Comparison of ENCODE assay signal across 9 mouse cellular contexts in genomic region chr1:80213146-80213545, GRCm38 (mm10). TPM values are rescaled to one million over a fixed set of nuclear protein-coding genes. Genes with fewer than 3 reads are reported as not detected.
DNase-seq lines count a peak whose midpoint lies in the region; ATAC-seq lines count a peak whose summit lies in the region.
"Had no signal": no experiment of that assay in that cellular context is flagged by ENCODE, and none has a peak within 500 bp of the region (broad histone marks: within the 10 kb centered on the region; RNA-seq: fewer than 3 reads in every experiment).

No protein-coding gene starts in this region.

- H3K27me3 ChIP-seq in hindbrain, embryonic 13.5 days: no peaks in the 10 kb centered on the region
- H3K27me3 ChIP-seq in hindbrain, embryonic 11.5 days (ENCODE audit: control insufficient read depth, insufficient read depth, low read length): no peaks in the 10 kb centered on the region
- H3K27me3 ChIP-seq in embryonic facial prominence, embryonic 13.5 days: no peaks in the 10 kb centered on the region
- H3K27me3 ChIP-seq in lung, embryonic 16.5 days (ENCODE audit: control insufficient read depth, insufficient read depth, low read depth, low read length): no peaks in the 10 kb centered on the region
- no peaks in the 10 kb centered on the region for H3K27me3 ChIP-seq in forebrain, embryonic 13.5 days
- H3K27me3 ChIP-seq: midbrain, embryonic 13.5 days had no signal

- H3K36me3 ChIP-seq in hindbrain, embryonic 13.5 days: no peaks in the 10 kb centered on the region
- no peaks in the 10 kb centered on the region for H3K36me3 ChIP-seq in hindbrain, embryonic 11.5 days (ENCODE audit: control insufficient read depth, insufficient read depth, low read length)
- H3K36me3 ChIP-seq in embryonic facial prominence, embryonic 13.5 days: no peaks in the 10 kb centered on the region
- no peaks in the 10 kb centered on the region for H3K36me3 ChIP-seq in lung, embryonic 16.5 days (ENCODE audit: control insufficient read depth, insufficient read depth, low read length)
- no peaks in the 10 kb centered on the region for H3K36me3 ChIP-seq in forebrain, embryonic 13.5 days (ENCODE audit: poor library complexity, severe bottlenecking)
- H3K36me3 ChIP-seq: midbrain, embryonic 13.5 days had no signal

- no peak overlapping the region for H3K4me3 ChIP-seq in hindbrain, embryonic 13.5 days
- H3K4me3 ChIP-seq in hindbrain, embryonic 11.5 days (ENCODE audit: low read depth, low read length): no peak overlapping the region
- H3K4me3 ChIP-seq in embryonic facial prominence, embryonic 13.5 days: peak overlapping the region; percentile 1; the same call in 1 of the 2 replicates
- peak overlapping the region; percentile 42 for H3K4me3 ChIP-seq in lung, embryonic 16.5 days (ENCODE audit: low read length)
- no peak overlapping the region for H3K4me3 ChIP-seq in forebrain, embryonic 13.5 days
- H3K4me3 ChIP-seq: midbrain, embryonic 13.5 days had no signal

- H3K27ac ChIP-seq in hindbrain, embryonic 13.5 days: no peak overlapping the region
- H3K27ac ChIP-seq in hindbrain, embryonic 11.5 days (ENCODE audit: low read depth, low read length): no peak overlapping the region
- peak overlapping the region; percentile 48; the same call in 1 of the 2 replicates for H3K27ac ChIP-seq in embryonic facial prominence, embryonic 13.5 days
- H3K27ac ChIP-seq in lung, embryonic 16.5 days (ENCODE audit: low read length): peak overlapping the region; percentile 84
- no peak overlapping the region for H3K27ac ChIP-seq in forebrain, embryonic 13.5 days
- H3K27ac ChIP-seq: midbrain, embryonic 13.5 days had no signal

- 0 out of 2 replicates have a peak overlapping the region, but pooled peaks have one; percentile 10 for H3K4me2 ChIP-seq in hindbrain, embryonic 13.5 days
- H3K4me2 ChIP-seq in hindbrain, embryonic 11.5 days (replicated peaks; ENCODE audit: low read depth, low read length): no peak overlapping the region
- no peak overlapping the region for H3K4me2 ChIP-seq in embryonic facial prominence, embryonic 13.5 days
- H3K4me2 ChIP-seq in lung, embryonic 16.5 days (ENCODE audit: low read depth, low read length): peak overlapping the region; percentile 35
- no peak overlapping the region for H3K4me2 ChIP-seq in forebrain, embryonic 13.5 days
- H3K4me2 ChIP-seq: midbrain, embryonic 13.5 days had no signal

- H3K9me3 ChIP-seq in hindbrain, embryonic 13.5 days: no peaks in the 10 kb centered on the region
- no peaks in the 10 kb centered on the region for H3K9me3 ChIP-seq in hindbrain, embryonic 11.5 days (ENCODE audit: control insufficient read depth, low read length)
- no peaks in the 10 kb centered on the region for H3K9me3 ChIP-seq in embryonic facial prominence, embryonic 13.5 days
- H3K9me3 ChIP-seq in lung, embryonic 16.5 days (ENCODE audit: control insufficient read depth, low read length): no peaks in the 10 kb centered on the region
- H3K9me3 ChIP-seq in forebrain, embryonic 13.5 days (replicated peaks): no peaks in the 10 kb centered on the region
- H3K9me3 ChIP-seq: midbrain, embryonic 13.5 days had no signal

- ATAC-seq in hindbrain, embryonic 13.5 days (ENCODE audit: low FRiP score): no peak
- no peak for ATAC-seq in hindbrain, embryonic 11.5 days (ENCODE audit: low FRiP score)
- no peak for ATAC-seq in embryonic facial prominence, embryonic 13.5 days (ENCODE audit: insufficient number of reproducible peaks, insufficient read depth, low FRiP score, low TSS enrichment, low read depth)
- peak; percentile 37; the same call in 1 of the 2 replicates for ATAC-seq in lung, embryonic 16.5 days (ENCODE audit: low read depth)
- no peak for ATAC-seq in forebrain, embryonic 13.5 days
- ATAC-seq: midbrain, embryonic 13.5 days had no signal

- 0 out of 2 replicates have a peak, but pooled peaks cover 2% of the 10 kb centered on the region for H3K4me1 ChIP-seq in hindbrain, embryonic 13.5 days (replicated peaks)
- no peaks in the 10 kb centered on the region for H3K4me1 ChIP-seq in hindbrain, embryonic 11.5 days (replicated peaks; ENCODE audit: control insufficient read depth, insufficient read depth, low read length)
- peaks cover 3% of the 10 kb centered on the region; the same call in 1 of the 2 replicates for H3K4me1 ChIP-seq in embryonic facial prominence, embryonic 13.5 days
- peaks cover 10% of the 10 kb centered on the region for H3K4me1 ChIP-seq in lung, embryonic 16.5 days (replicated peaks; ENCODE audit: control insufficient read depth, insufficient read depth, low read length)
- H3K4me1 ChIP-seq in forebrain, embryonic 13.5 days: no peaks in the 10 kb centered on the region
- H3K4me1 ChIP-seq: midbrain, embryonic 13.5 days had no signal

- WGBS in hindbrain, embryonic 13.5 days: 90% methylated on average over 10 of the region's 10 CpGs
- WGBS in hindbrain, embryonic 11.5 days: 88% methylated on average over 10 of the region's 10 CpGs
- 91% methylated on average over 10 of the region's 10 CpGs for WGBS in embryonic facial prominence, embryonic 13.5 days
- 80% methylated on average over 10 of the region's 10 CpGs for WGBS in lung, embryonic 16.5 days
- 93% methylated on average over 10 of the region's 10 CpGs for WGBS in forebrain, embryonic 13.5 days

- H3K9ac ChIP-seq in hindbrain, embryonic 13.5 days: no peak overlapping the region
- H3K9ac ChIP-seq in hindbrain, embryonic 11.5 days (ENCODE audit: low read depth, low read length): no peak overlapping the region
- no peak overlapping the region for H3K9ac ChIP-seq in embryonic facial prominence, embryonic 13.5 days
- peak overlapping the region; percentile 33 for H3K9ac ChIP-seq in lung, embryonic 16.5 days (ENCODE audit: low read length)
- H3K9ac ChIP-seq in forebrain, embryonic 13.5 days: no peak overlapping the region
- H3K9ac ChIP-seq: midbrain, embryonic 13.5 days had no signal

- no peak for DNase-seq in hindbrain, embryonic 11.5 days (ENCODE audit: low spot score)
- DNase-seq in R1 (ENCODE audit: low read depth, low spot score): peak; percentile 13
- DNase-seq in right cerebral cortex, postnatal 36 days (ENCODE audit: low spot score in 2 of 2): no peak

RNA-seq across cellular contexts. Expression of gene Fam124b, which starts 5.1 kb away (rescaled TPM):
- 0.54 and 0.64 TPM in 2 replicates for polyA plus RNA-seq in hindbrain, embryonic 13.5 days (2015; fragmentation: Nextera tagmentation; extraction: Ambion mirVana)
- polyA plus RNA-seq in hindbrain, embryonic 11.5 days (2014; fragmentation: Nextera tagmentation; extraction: Ambion mirVana): 0.40 and 0.46 TPM in 2 replicates
- 0.98 and 1.2 TPM in 2 replicates for polyA plus RNA-seq in embryonic facial prominence, embryonic 13.5 days (2015; fragmentation: Nextera tagmentation; extraction: Ambion mirVana)
- polyA plus RNA-seq in lung, embryonic 16.5 days (2015; fragmentation: Nextera tagmentation; extraction: Ambion mirVana): 4.7 and 4.8 TPM in 2 replicates
- polyA plus RNA-seq in forebrain, embryonic 13.5 days (2015; fragmentation: Nextera tagmentation; extraction: Ambion mirVana): 0.08 and 0.39 TPM in 2 replicates
- polyA plus RNA-seq: liver, adult 2 months had no signal

Comparison
In these comparisons a context has a peak if more than half of its experiments do, and no peak if none do; other contexts are left out.
1. H3K4me2 ChIP-seq: peak in hindbrain, embryonic 13.5 days (single experiment) and lung, embryonic 16.5 days (single experiment); none in hindbrain, embryonic 11.5 days (single experiment), embryonic facial prominence, embryonic 13.5 days (single experiment) and forebrain, embryonic 13.5 days (single experiment).
2. H3K27ac ChIP-seq: peak in embryonic facial prominence, embryonic 13.5 days (single experiment) and lung, embryonic 16.5 days (single experiment); none in hindbrain, embryonic 13.5 days (single experiment), hindbrain, embryonic 11.5 days (single experiment) and forebrain, embryonic 13.5 days (single experiment).
3. H3K4me3 ChIP-seq: peak in embryonic facial prominence, embryonic 13.5 days (single experiment) and lung, embryonic 16.5 days (single experiment); none in hindbrain, embryonic 13.5 days (single experiment), hindbrain, embryonic 11.5 days (single experiment) and forebrain, embryonic 13.5 days (single experiment).